Mouse (Mus musculus) layer of hippocampus, adult 2 months (tissue): ENCODE measurements around the gene Ppp4r2. TPM values are rescaled to one million over a fixed set of nuclear protein-coding genes. Genes with fewer than 3 reads are reported as not detected.

Source experiments
- DNase-seq, 2 experiments: peaks; one replicate each; pipeline ENCODE4 v3.0.0; 2022; ENCODE audit warnings: low spot score in 2 of 2
- H3K27ac ChIP-seq: fragments of 200-600 bp; 2 replicates; pipeline ENCODE4 v1.8.1; 2022
- H3K4me3 ChIP-seq: fragments of 200-600 bp; 2 replicates; pipeline ENCODE4 v1.8.1; 2022; ENCODE audit warnings: mild to moderate bottlenecking
- CTCF ChIP-seq: fragments of 200-600 bp; conservative IDR thresholded peaks from 2 replicates; pipeline ENCODE4 v1.8.1; 2022; ENCODE audit warnings: antibody characterized with exemption, mild to moderate bottlenecking, moderate library complexity
- total RNA-seq, 2 experiments: library from RNA; stranded (reverse); gene quantifications; 2 replicates each; pipeline ENCODE4 v1.2.3; 2021

Gene Ppp4r2
- total RNA-seq, 2 experiments from 2014 or later = 69.4 to 85.4 TPM

GRCm38 (mm10) chr6:100910136-100910675 lies 76.8 kb downstream of the Ppp4r2 start:
- H3K27ac ChIP-seq = no peak overlapping the region
- TF ChIP-seq CTCF = no peak
- no peak for DNase-seq
- H3K4me3 ChIP-seq = no peak overlapping the region

Other genes with a start within 250 kb of the Ppp4r2 start
- 1 to 10 TPM; 6.4 to 6.7 TPM for gene Shq1, start 162.5 kb upstream of the Ppp4r2 start, total RNA-seq
- gene Gxylt2, start 128.9 kb upstream of the Ppp4r2 start, total RNA-seq = 1 to 10 TPM; 1.7 to 2.7 TPM